Mouse (Mus musculus): Measurements from ENCODE around the gene Commd4. TPM values are rescaled to one million over a fixed set of nuclear protein-coding genes. Genes with fewer than 3 reads are reported as not detected.
A peak's percentile ranks its signal among the peaks of the same experiment; 100 is the strongest.
"Not testable (repeated sequence)": the region's sequence is repeated elsewhere in the genome, so short reads cannot be mapped to it uniquely, and the experiment has no call there.

Commd4 gene
- 171 and 182 TPM in 2 replicates for polyA plus RNA-seq (2015; fragmentation: Nextera tagmentation; extraction: Ambion mirVana)

DNA sequence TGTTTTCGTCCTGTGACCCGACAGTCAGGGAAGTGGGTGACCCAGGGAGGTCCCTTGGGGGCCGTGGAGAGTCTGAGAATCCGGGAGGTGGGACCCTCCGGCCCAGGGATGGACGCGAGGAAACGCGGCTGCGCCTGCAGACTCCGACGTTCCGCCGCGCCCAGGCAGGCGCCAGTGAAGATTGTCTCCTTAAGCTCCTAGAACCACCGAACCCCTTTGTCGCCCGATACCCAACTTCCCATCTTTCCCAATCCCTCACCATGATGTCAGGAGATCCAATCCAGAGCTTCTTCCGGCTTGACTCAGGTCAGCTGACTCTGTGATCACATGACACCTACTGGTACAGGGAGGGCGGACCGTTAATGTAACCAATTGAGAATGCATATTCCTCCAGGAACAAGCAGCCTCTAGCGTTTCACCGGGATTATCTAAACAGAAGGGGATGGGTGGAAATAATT is at the start of gene Commd4:
Commd4 (minus strand) TSS at position 319 of the 458 bp plus-strand sequence.
- peak within 1 kb of the TSS; percentile 97 for H3K4me3 ChIP-seq
- H3K9me3 ChIP-seq = no peaks in the 10 kb centered on the region
- peak within 1 kb of the TSS; percentile 92 for H3K9ac ChIP-seq (replicated peaks)
- H3K4me2 ChIP-seq (replicated peaks) = peak within 1 kb of the TSS; percentile 91
- peak; percentile 92 for ATAC-seq (replicated peaks)
- H3K27ac ChIP-seq (replicated peaks) = peak within 1 kb of the TSS; percentile 80
- WGBS = under 1% methylated on average over 24 of the region's 24 CpGs
- no peaks in the 10 kb centered on the region for H3K36me3 ChIP-seq
- peaks cover 22% of the 10 kb centered on the region for H3K4me1 ChIP-seq
- no peaks in the 10 kb centered on the region for H3K27me3 ChIP-seq

DNA sequence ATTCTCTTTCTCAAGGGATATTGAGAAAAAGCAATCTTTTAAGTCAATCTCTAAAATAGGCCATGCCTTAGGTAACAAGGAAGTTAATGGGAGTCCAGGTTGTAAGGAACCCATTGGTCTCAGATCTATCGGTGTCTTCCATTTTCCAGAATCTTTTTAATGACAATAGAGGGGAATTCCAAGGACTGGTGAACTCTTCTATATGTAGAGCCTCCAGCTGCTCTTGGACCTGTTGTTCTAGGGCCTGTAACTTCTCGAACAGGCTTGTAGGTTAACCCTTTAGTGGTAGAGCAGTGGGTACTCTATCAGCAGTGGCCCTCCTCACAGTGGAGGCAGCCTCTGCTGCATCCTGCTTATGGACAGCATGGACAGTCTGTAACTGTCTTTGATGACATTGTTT is 48.8 kb upstream of the Commd4 start:
- Histone ChIP-seq H3K4me2 (replicated peaks) (no peak overlapping the region), H3K4me1 (no peaks in the 10 kb centered on the region), H3K9ac (replicated peaks) (no peak overlapping the region), H3K4me3 (no peak overlapping the region), H3K27ac (replicated peaks) (no peak overlapping the region), H3K36me3 (no peaks in the 10 kb centered on the region), H3K9me3 (no peaks in the 10 kb centered on the region), H3K27me3 (no peaks in the 10 kb centered on the region)
- 66% methylated on average over 2 of the region's 2 CpGs for whole genome bisulfite sequencing
- no peak for ATAC-seq (replicated peaks)

DNA sequence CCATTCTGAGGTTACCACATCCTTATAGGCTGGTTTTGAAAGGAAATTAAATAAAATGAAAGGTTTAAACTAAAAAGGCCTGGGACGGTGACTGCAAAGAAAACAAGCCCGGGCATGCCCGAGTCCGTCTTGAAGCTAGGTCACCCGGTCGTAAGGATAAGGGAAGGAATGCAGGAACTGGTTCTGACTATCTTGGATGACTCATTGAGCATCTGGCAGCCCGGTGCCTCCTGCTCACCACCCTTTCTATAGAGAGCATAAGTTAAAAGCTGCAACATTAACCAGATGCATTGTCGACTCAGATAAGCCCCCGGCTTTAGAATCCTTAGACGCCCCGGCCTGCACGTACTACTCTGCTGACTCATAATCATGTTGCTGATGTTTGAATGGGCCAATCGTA is 45.4 kb upstream of the Commd4 start:
- not testable (repeated sequence) for H3K4me2 ChIP-seq (replicated peaks); H3K9ac ChIP-seq (replicated peaks); H3K27ac ChIP-seq (replicated peaks); H3K27me3 ChIP-seq; H3K36me3 ChIP-seq; ATAC-seq (replicated peaks); H3K9me3 ChIP-seq; H3K4me3 ChIP-seq; H3K4me1 ChIP-seq
- WGBS = 94% methylated on average over 13 of the region's 13 CpGs

- Histone ChIP-seq H3K9me3 (no peaks in the 10 kb centered on the region), H3K27ac (replicated peaks) (no peak overlapping the region), H3K4me2 (replicated peaks) (no peak overlapping the region), H3K27me3 (no peaks in the 10 kb centered on the region), H3K4me1 (no peaks in the 10 kb centered on the region), H3K36me3 (no peaks in the 10 kb centered on the region), H3K4me3 (no peak overlapping the region), H3K9ac (replicated peaks) (no peak overlapping the region)
- ATAC-seq (replicated peaks) = no peak
- WGBS = 81% methylated on average over 7 of the region's 7 CpGs
Measured at GRCm38 (mm10) chr9:57202981-57203380, 44.9 kb upstream of the Commd4 start.

DNA sequence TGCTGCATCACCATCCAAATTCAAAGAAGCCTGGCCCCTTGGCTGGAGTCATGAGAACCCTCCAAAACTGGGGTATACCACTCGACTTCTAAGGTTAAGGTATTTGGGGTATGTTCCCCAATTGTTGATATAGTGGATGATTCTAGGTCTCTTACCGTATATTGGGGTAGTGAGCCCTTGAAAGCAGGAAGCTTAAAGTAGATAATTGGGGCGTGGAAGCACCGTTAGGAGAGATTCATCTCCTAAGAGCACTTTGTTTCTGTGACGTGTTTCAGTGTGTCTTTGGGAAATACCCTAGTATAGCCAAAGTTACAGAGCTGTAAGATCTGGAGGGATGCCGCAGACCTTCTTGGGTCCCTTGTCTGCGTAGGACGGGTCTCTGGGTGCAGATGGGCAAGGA is 39.3 kb upstream of the Commd4 start:
- Histone ChIP-seq H3K4me1 (no peaks in the 10 kb centered on the region), H3K9me3 (no peaks in the 10 kb centered on the region), H3K9ac (replicated peaks) (no peak overlapping the region), H3K36me3 (no peaks in the 10 kb centered on the region), H3K4me3 (no peak overlapping the region), H3K27me3 (no peaks in the 10 kb centered on the region), H3K4me2 (replicated peaks) (no peak overlapping the region), H3K27ac (replicated peaks) (no peak overlapping the region)
- ATAC-seq (replicated peaks) = no peak
- WGBS = 72% methylated on average over 8 of the region's 8 CpGs

GRCm38 (mm10) chr9:57196708-57197107 is 38.6 kb upstream of the Commd4 start:
- H3K27me3 ChIP-seq = no peaks in the 10 kb centered on the region
- H3K9me3 ChIP-seq = no peaks in the 10 kb centered on the region
- no peak overlapping the region for H3K4me3 ChIP-seq

GRCm38 (mm10) chr9:57168411-57168810 is 10.3 kb upstream of the Commd4 start:
- H3K4me2 ChIP-seq (replicated peaks) = no peak overlapping the region
- H3K9me3 ChIP-seq = no peaks in the 10 kb centered on the region
- no peak overlapping the region for H3K27ac ChIP-seq (replicated peaks)
- H3K9ac ChIP-seq (replicated peaks) = no peak overlapping the region
- no peaks in the 10 kb centered on the region for H3K36me3 ChIP-seq
- H3K27me3 ChIP-seq = no peaks in the 10 kb centered on the region
- H3K4me3 ChIP-seq = no peak overlapping the region
- no peak for ATAC-seq (replicated peaks)
- WGBS = 86% methylated on average over 5 of the region's 5 CpGs
- no peaks in the 10 kb centered on the region for H3K4me1 ChIP-seq

More at GRCm38 (mm10) chr9:57196708-57197107, 38.6 kb upstream of the Commd4 start:
- H3K27ac ChIP-seq (replicated peaks) = no peak overlapping the region
- no peak for ATAC-seq (replicated peaks)
- H3K4me1 ChIP-seq = no peaks in the 10 kb centered on the region
- whole genome bisulfite sequencing = 77% methylated on average over 3 of the region's 3 CpGs
- H3K36me3 ChIP-seq = no peaks in the 10 kb centered on the region
- no peak overlapping the region for H3K9ac ChIP-seq (replicated peaks)
- H3K4me2 ChIP-seq (replicated peaks) = no peak overlapping the region

GRCm38 (mm10) chr9:57166173-57166572 is 8.0 kb upstream of the Commd4 start:
- Histone ChIP-seq H3K9me3 (no peaks in the 10 kb centered on the region), H3K4me2 (replicated peaks) (no peak overlapping the region), H3K36me3 (no peaks in the 10 kb centered on the region), H3K27me3 (no peaks in the 10 kb centered on the region), H3K27ac (replicated peaks) (no peak overlapping the region), H3K9ac (replicated peaks) (no peak overlapping the region), H3K4me1 (no peaks in the 10 kb centered on the region), H3K4me3 (no peak overlapping the region)
- WGBS = 80% methylated on average over 2 of the region's 2 CpGs
- no peak for ATAC-seq (replicated peaks)

- Histone ChIP-seq H3K4me2 (replicated peaks) (no peak overlapping the region), H3K4me3 (no peak overlapping the region), H3K27ac (replicated peaks) (no peak overlapping the region), H3K9me3 (no peaks in the 10 kb centered on the region), H3K4me1 (0 out of 2 replicates have a peak, but pooled peaks cover 4% of the 10 kb centered on the region), H3K36me3 (no peaks in the 10 kb centered on the region), H3K9ac (replicated peaks) (no peak overlapping the region), H3K27me3 (no peaks in the 10 kb centered on the region)
- 36% methylated on average over 2 of the region's 2 CpGs for WGBS
- ATAC-seq (replicated peaks) = no peak
Measured at GRCm38 (mm10) chr9:57163137-57163536, 5.0 kb upstream of the Commd4 start.

DNA sequence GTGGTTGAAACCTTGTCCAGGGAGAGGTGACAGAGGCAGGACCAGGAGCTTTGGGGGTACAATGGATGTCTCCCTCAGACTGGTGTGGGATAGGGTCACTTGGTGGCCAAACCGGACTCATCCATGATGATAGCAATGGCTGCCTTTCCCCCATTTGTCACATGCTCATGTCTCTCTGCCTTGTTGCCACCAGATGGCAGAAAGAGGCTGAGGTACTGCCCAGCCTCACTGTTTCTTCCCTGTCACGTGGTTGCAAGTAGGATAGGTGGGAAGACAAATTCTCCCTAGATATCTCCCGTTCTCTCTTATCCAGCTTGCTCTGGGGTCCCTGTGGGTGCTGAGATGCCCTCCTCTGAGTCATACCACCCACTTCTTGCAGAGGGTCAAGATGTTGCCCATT is 4.4 kb upstream of the Commd4 start:
- H3K4me2 ChIP-seq (replicated peaks) = no peak overlapping the region
- H3K4me3 ChIP-seq = no peak overlapping the region
- no peak overlapping the region for H3K27ac ChIP-seq (replicated peaks)
- WGBS = 19% methylated on average over 3 of the region's 3 CpGs
- H3K4me1 ChIP-seq = peaks cover 9% of the 10 kb centered on the region
- no peaks in the 10 kb centered on the region for H3K27me3 ChIP-seq
- H3K36me3 ChIP-seq = no peaks in the 10 kb centered on the region
- no peak for ATAC-seq (replicated peaks)
- no peaks in the 10 kb centered on the region for H3K9me3 ChIP-seq
- no peak overlapping the region for H3K9ac ChIP-seq (replicated peaks)

GRCm38 (mm10) chr9:57158506-57158905 is 375 bp upstream of the Commd4 start:
- peak overlapping the region; percentile 97 for H3K4me3 ChIP-seq
- H3K4me2 ChIP-seq (replicated peaks) = peak overlapping the region; percentile 91
- ATAC-seq (replicated peaks) = no peak; the same call in 1 of the 2 replicates
- WGBS = 32% methylated on average over 11 of the region's 11 CpGs
- H3K9ac ChIP-seq (replicated peaks) = peak overlapping the region; percentile 92
- H3K27ac ChIP-seq (replicated peaks) = peak overlapping the region; percentile 80
- no peaks in the 10 kb centered on the region for H3K9me3 ChIP-seq
- no peaks in the 10 kb centered on the region for H3K36me3 ChIP-seq
- no peaks in the 10 kb centered on the region for H3K27me3 ChIP-seq
- peaks cover 22% of the 10 kb centered on the region for H3K4me1 ChIP-seq

GRCm38 (mm10) chr9:57157499-57157898 is 632 bp downstream of the Commd4 start:
- 35% methylated on average over 13 of the region's 13 CpGs for WGBS
- no peaks in the 10 kb centered on the region for H3K9me3 ChIP-seq
- H3K4me2 ChIP-seq (replicated peaks) = peak overlapping the region; percentile 91
- H3K9ac ChIP-seq (replicated peaks) = peak overlapping the region; percentile 92
- H3K4me3 ChIP-seq = peak overlapping the region; percentile 97
- H3K36me3 ChIP-seq = no peaks in the 10 kb centered on the region
- ATAC-seq (replicated peaks) = 0 out of 2 replicates have a peak, but pooled peaks have one; percentile 5
- no peaks in the 10 kb centered on the region for H3K27me3 ChIP-seq
- peaks cover 22% of the 10 kb centered on the region for H3K4me1 ChIP-seq
- peak overlapping the region; percentile 80 for H3K27ac ChIP-seq (replicated peaks)

DNA sequence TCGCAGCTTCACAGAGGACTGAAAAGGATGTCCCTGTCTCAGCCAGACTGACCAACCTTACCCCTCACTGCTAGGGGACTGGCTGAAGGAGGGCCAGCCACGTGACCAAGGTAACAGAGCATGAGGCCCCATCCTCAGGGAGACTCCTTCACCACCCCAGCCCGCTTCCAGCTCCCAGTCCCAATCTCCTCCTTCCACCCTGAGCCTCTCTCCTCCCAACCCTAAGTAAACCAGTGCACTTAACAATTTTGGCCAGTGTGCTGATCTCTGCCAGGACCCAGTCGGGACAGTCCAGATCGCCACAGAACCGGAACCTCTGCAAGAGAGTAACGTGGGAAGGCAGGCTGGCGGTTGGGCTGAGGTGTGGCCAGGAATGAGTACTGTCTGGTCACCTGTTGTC is 1.3 kb downstream of the Commd4 start:
- no peak overlapping the region for H3K4me3 ChIP-seq
- WGBS = 87% methylated on average over 8 of the region's 8 CpGs
- peak overlapping the region; percentile 91 for H3K4me2 ChIP-seq (replicated peaks)
- H3K36me3 ChIP-seq = no peaks in the 10 kb centered on the region
- no peak overlapping the region for H3K9ac ChIP-seq (replicated peaks)
- H3K27me3 ChIP-seq = no peaks in the 10 kb centered on the region
- peaks cover 22% of the 10 kb centered on the region for H3K4me1 ChIP-seq
- H3K9me3 ChIP-seq = no peaks in the 10 kb centered on the region
- no peak overlapping the region for H3K27ac ChIP-seq (replicated peaks)
- ATAC-seq (replicated peaks) = no peak

Data from forebrain, embryonic 15.5 days (tissue).